Mouse (Mus musculus): ENCODE results near the gene Thrsp.

GRCm38 (mm10) chr7:97419163-97419562 is 1.6 kb upstream of the Thrsp start:
- TF ChIP-seq POLR2A (IDR thresholded peaks at IDR 0.05; ENCODE audit: low read depth, low read length) (no peak), CTCF (IDR thresholded peaks at IDR 0.05; ENCODE audit: borderline replicate concordance, insufficient read depth, low read length) (no peak)
